Mouse (Mus musculus) erythroid progenitor cell, adult 5-6 weeks (primary cell): ENCODE data around the gene Vmn1r43. TPM values are rescaled to one million over a fixed set of nuclear protein-coding genes. Genes with fewer than 3 reads are reported as not detected.
"Not testable (repeated sequence)": the region's sequence is repeated elsewhere in the genome, so short reads cannot be mapped to it uniquely, and the experiment has no call there.

Experiments used
- ATAC-seq: replicated peaks from 2 replicates; pipeline ENCODE4 v1.8.0; 2016; ENCODE audit warnings: moderate number of reproducible peaks, mild to moderate bottlenecking, moderate TSS enrichment, inconsistent platforms; ENCODE audit not compliant: poor library complexity, low FRiP score, severe bottlenecking
- total RNA-seq, 2 experiments: library from RNA; stranded (forward) in 1 of 2; stranded (reverse) in 1 of 2; fragments of 150-400 nt in 1 of 2; fragments of 186-747, 209-891 nt in 1 of 2; gene quantifications; 2 replicates each; pipeline versions ENCODE4 v1.2.3 to v1.2.4; 2015 to 2017; ENCODE audit warnings: low replicate concordance in 2 of 2

Vmn1r43 gene
- total RNA-seq (2015; ENCODE audit: low replicate concordance), result not detected in 2 replicates
- not detected in 2 replicates for total RNA-seq (2017; ENCODE audit: low replicate concordance)

DNA sequence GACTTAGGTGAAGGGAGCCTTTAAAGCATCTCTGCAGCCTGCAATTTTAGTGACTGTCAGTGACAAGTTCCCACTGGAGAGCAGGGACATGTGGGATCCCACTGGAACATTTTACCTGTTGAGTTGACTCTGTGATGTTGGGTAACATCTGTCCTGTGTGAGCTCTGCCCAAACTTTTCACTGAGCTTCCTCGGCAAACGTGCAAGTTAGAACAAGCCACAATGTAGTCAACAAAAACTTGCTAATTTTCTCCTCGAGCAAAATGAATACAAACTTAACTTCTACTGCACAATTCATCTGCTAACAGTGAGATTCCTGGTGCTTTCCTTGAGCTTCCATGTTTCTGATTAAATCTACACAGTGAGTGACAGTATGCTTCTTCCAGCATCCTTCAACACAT is at the start of gene Vmn1r43, which contains the start of gene Vmn1r42:
Vmn1r43 (minus strand) TSS at position 101 of the 400 bp plus-strand sequence.
Vmn1r42 (minus strand) TSS at position 101 of the 400 bp plus-strand sequence.
- not testable (repeated sequence) for ATAC-seq

- no peak for ATAC-seq
Observed at GRCm38 (mm10) chr6:89883812-89884211, 7.6 kb upstream of the Vmn1r43 start.

DNA sequence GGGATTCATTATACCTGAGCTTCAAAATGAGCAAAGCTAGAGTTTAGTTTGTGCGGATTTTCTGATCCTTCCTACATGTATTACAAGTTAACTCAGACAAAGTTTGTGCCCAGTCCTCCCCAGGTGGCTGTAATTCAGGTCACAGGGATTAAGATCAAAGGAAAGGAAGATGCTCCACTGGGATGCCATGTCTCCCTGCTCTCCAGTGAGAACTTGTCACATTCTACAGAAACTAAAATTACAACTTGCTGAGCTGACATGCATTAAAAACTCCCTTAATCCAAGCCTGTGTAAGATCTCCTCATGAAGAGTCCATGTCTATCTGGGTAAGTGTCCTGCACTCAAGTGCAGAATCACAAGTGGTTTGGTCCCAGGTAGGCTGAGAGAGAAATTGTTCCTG is 7.1 kb upstream of the Vmn1r43 start, which contains the start of gene Vmn1r44:
Vmn1r44 (plus strand) TSS at position 301 of the 400 bp plus-strand sequence.
- ATAC-seq, result no peak

DNA sequence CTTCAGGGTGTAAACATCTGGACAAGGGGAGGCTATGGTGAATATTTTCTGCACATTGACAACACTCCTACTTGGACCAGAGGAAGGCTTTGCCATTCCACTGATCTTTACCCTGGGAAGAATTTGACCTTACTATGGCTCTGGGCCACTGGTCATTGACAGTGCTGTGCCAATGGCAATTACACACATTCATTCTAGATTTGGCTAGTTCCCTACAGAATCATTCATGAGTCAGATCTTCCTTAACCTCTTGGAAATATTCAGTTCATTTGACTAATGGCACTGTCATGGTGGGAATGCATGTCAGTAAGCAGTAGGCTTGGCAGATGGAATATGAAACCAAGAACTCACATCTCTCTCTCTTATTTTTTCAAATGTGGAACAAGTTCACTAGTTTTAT is 4.7 kb upstream of the Vmn1r43 start:
- no peak for ATAC-seq

DNA sequence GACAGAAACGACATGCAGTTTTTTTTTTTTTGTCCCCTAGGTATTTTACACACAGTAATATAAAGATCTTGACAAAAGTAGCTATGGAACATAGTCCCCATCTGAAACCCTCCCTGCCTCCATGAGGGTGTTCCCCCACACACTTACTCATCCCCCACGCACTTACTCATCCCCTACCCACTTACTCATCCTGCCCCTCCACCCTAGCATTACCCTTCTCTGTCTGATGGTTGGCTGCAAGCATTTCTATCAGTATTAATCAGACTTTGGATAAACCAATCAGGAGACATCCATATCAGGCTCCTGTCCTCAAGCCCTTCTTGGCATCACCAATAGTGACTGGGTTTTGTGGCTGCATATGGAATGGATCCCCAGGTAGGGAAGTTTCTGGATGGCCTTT is 750 bp upstream of the Vmn1r43 start:
- ATAC-seq, result no peak

DNA sequence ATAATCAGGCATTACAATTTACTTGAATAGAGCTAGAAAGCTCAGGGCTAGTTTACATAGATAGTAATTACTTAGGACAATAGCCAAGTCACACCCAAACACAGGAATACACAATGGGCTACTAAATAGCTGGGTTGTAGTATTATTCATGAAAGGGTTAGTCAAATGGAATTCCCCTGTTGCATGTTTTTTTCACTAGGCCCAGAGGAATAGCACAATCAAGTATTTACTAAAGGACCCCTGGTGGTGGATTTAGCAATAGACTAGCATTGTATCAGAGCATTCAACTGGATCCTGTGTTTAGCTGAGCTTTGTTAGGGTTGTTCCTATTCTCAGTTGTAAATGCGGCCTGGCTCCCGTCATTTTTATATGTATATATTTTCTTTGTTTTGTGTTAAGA is 8.2 kb downstream of the Vmn1r43 start:
- no peak for ATAC-seq

DNA sequence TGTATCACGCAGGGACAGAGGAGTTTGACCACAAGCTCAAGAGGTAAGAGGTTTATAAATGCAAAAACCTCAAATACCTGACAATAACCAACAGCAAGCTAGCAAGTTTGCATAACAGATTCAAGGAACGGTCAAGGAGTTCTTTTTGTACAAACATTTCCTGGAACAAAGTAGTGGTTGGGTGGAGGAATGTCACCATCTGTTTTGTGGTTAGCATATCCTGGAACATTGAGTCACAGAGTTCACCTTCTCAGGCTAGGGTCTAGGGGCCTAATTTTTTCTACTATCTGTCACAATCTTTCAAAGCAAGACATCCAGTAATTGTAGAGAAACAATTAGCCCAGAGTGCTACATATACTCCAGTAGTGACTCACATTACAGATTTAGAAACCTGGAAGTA is 8.9 kb downstream of the Vmn1r43 start:
- no peak for ATAC-seq

- ATAC-seq, result no peak
Observed at GRCm38 (mm10) chr6:89863792-89864191, 12.4 kb downstream of the Vmn1r43 start.

DNA sequence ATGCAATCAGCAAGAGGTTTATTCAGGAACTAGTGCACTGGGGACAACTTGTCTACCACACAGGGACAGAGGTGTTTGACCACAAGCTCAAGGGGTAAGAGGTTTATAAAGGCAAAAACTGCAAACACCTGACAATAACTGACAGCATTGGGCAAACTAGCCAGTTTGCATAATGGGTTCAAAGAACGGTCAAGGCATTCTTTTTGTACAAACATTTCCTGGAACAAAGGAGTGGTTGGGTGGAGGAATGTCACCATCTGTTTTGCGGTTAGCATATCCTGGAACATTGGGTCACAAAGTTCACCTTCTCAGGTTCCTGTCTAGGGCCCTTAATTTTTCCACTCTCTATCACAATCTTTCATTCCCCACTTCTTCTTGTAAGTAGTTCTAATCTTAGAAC is 16.4 kb downstream of the Vmn1r43 start:
- ATAC-seq, result no peak

DNA sequence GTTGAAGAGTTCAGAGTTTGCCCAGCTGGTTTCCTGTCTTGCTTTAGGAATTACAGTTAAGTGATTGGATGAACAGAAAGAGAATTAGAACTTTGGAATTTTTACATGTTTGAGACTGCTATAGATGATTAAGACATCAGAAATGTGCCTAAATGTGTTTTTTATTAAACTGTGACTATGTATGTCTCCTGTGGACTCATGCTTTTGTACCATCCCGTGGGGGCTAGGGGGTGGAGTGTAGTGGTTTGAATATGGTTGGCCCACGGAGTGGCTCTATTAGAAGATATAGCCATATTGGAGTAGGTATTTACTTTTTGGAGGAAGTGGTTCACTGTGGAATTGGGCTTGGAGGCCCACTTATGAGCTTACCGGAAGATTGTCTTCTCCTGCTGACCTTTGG is 18.7 kb downstream of the Vmn1r43 start:
- ATAC-seq, result no peak

Other genes with a start within 250 kb of the Vmn1r43 start
- 1.3 TPM in 1 of 2 replicates, not detected in the other for gene Txnrd3, start 232.4 kb downstream of the Vmn1r43 start, total RNA-seq (2015; ENCODE audit: low replicate concordance)
- 1.5 TPM in 1 of 2 replicates, not detected in the other for gene Txnrd3, start 232.4 kb downstream of the Vmn1r43 start, total RNA-seq (2017; ENCODE audit: low replicate concordance)
- not detected in 2 replicates for gene Vmn1r40, start 168.9 kb downstream of the Vmn1r43 start, total RNA-seq (2015; ENCODE audit: low replicate concordance)
- gene Vmn1r40, start 168.9 kb downstream of the Vmn1r43 start, total RNA-seq (2017; ENCODE audit: low replicate concordance), result not detected in 2 replicates
- not detected in 2 replicates for gene Vmn1r41, start 135.6 kb downstream of the Vmn1r43 start, total RNA-seq (2015; ENCODE audit: low replicate concordance)
- not detected in 2 replicates for gene Vmn1r41, start 135.6 kb downstream of the Vmn1r43 start, total RNA-seq (2017; ENCODE audit: low replicate concordance)
- not detected in 2 replicates for gene Vmn1r42, start within 50 bp of the Vmn1r43 start, total RNA-seq (2015; ENCODE audit: low replicate concordance)
- not detected in 2 replicates for gene Vmn1r42, start within 50 bp of the Vmn1r43 start, total RNA-seq (2017; ENCODE audit: low replicate concordance)
- not detected in 2 replicates for gene Vmn1r44, start 7.2 kb upstream of the Vmn1r43 start, total RNA-seq (2015; ENCODE audit: low replicate concordance)
- gene Vmn1r44, start 7.2 kb upstream of the Vmn1r43 start, total RNA-seq (2017; ENCODE audit: low replicate concordance), result not detected in 2 replicates
- gene Vmn1r45, start 64.2 kb upstream of the Vmn1r43 start, total RNA-seq (2015; ENCODE audit: low replicate concordance), result not detected in 2 replicates
- gene Vmn1r45, start 64.2 kb upstream of the Vmn1r43 start, total RNA-seq (2017; ENCODE audit: low replicate concordance), result not detected in 2 replicates
- not detected in 2 replicates for gene Vmn1r46, start 92.9 kb upstream of the Vmn1r43 start, total RNA-seq (2015; ENCODE audit: low replicate concordance)
- 0.13 TPM in 1 of 2 replicates, not detected in the other for gene Vmn1r46, start 92.9 kb upstream of the Vmn1r43 start, total RNA-seq (2017; ENCODE audit: low replicate concordance)
- not detected in 2 replicates for gene Vmn1r47, start 139.7 kb upstream of the Vmn1r43 start, total RNA-seq (2015; ENCODE audit: low replicate concordance)
- not detected in 2 replicates for gene Vmn1r47, start 139.7 kb upstream of the Vmn1r43 start, total RNA-seq (2017; ENCODE audit: low replicate concordance)
- gene Vmn1r48, start 160.4 kb upstream of the Vmn1r43 start, total RNA-seq (2015; ENCODE audit: low replicate concordance), result not detected in 2 replicates
- gene Vmn1r48, start 160.4 kb upstream of the Vmn1r43 start, total RNA-seq (2017; ENCODE audit: low replicate concordance), result not detected in 2 replicates
- gene Vmn1r49, start 202.1 kb upstream of the Vmn1r43 start, total RNA-seq (2015; ENCODE audit: low replicate concordance), result not detected in 2 replicates
- not detected in 2 replicates for gene Vmn1r49, start 202.1 kb upstream of the Vmn1r43 start, total RNA-seq (2017; ENCODE audit: low replicate concordance)
- gene Vmn1r50, start 225.0 kb upstream of the Vmn1r43 start, total RNA-seq (2015; ENCODE audit: low replicate concordance), result not detected in 2 replicates
- not detected in 2 replicates for gene Vmn1r50, start 225.0 kb upstream of the Vmn1r43 start, total RNA-seq (2017; ENCODE audit: low replicate concordance)
- gene Vmn1r51, start 246.2 kb upstream of the Vmn1r43 start, total RNA-seq (2015; ENCODE audit: low replicate concordance), result not detected in 2 replicates
- gene Vmn1r51, start 246.2 kb upstream of the Vmn1r43 start, total RNA-seq (2017; ENCODE audit: low replicate concordance), result not detected in 2 replicates